In genomic region chr11:78182961-78183844, GRCm38 (mm10) we compare ENCODE assay signal across 8 mouse cellular contexts. TPM values are rescaled to one million over a fixed set of nuclear protein-coding genes. Genes with fewer than 3 reads are reported as not detected.
DNase-seq lines count a peak whose midpoint lies in the region; ATAC-seq and TF ChIP-seq lines count a peak whose summit lies in the region.

Rpl23a (minus strand) TSS chr11:78183584.

- intact Hi-C loops in left cerebral cortex, adult 2 months (cut with DNase I) = loop anchor here (1.0 kb wide), 1 partner anchor 201 kb away; the partner anchor contains the start of gene Phf12

- H3K4me1 ChIP-seq in cortical plate, adult 2 months (ENCODE audit: control insufficient read depth, insufficient read depth, low read length) = no peaks in the 10 kb centered on the region

- peak; percentile 90 for ATAC-seq in activated CD4-positive, CD25-positive, alpha-beta regulatory T cell, adult 4 months

- peak; percentile 67 for DNase-seq in gastrocnemius, postnatal 10 days
- DNase-seq in hindlimb bud, embryonic 11.5 days (ENCODE audit: extremely low spot score, low read depth, low spot score) = peak; percentile 93
- DNase-seq in left cerebral cortex, adult 2 months (ENCODE audit: extremely low spot score in 1 of 2, low spot score in 2 of 2) = peak; percentile 82
- peak; percentile 87 for DNase-seq in retina, postnatal 7 days (ENCODE audit: low read depth, low spot score)
- DNase-seq in urinary bladder, adult 2 months (ENCODE audit: low spot score) = peak; percentile 75

- peaks cover 11% of the 10 kb centered on the region; the same call in 1 of the 2 replicates for H3K36me3 ChIP-seq in macrophage (ENCODE audit: inconsistent target)

- peaks cover 23% of the 10 kb centered on the region for H3K79me2 ChIP-seq in macrophage (ENCODE audit: inconsistent target)

- H3K27ac ChIP-seq in cortical plate, adult 2 months (ENCODE audit: insufficient read depth, low read length) = peak within 1 kb of the TSS; percentile 57
- peak within 1 kb of the TSS; percentile 97 for H3K27ac ChIP-seq in left cerebral cortex, adult 2 months
- peak within 1 kb of the TSS; percentile 53 for H3K27ac ChIP-seq in macrophage

- 0 out of 2 replicates have a peak, but pooled peaks have one; percentile 8 for TF ChIP-seq CTCF in cortical plate, adult 2 months (IDR thresholded peaks at IDR 0.05; ENCODE audit: extremely low read depth, insufficient read depth, low read length)
- peak; percentile 42 for TF ChIP-seq CTCF in left cerebral cortex, adult 2 months (IDR thresholded peaks at IDR 0.05)

- H3K4me3 ChIP-seq in cortical plate, adult 2 months (ENCODE audit: insufficient read depth, low read length) = peak within 1 kb of the TSS; percentile 55
- peak within 1 kb of the TSS; percentile 60 for H3K4me3 ChIP-seq in left cerebral cortex, adult 2 months
- peak within 1 kb of the TSS; percentile 78 for H3K4me3 ChIP-seq in macrophage (ENCODE audit: inconsistent target)

- TF ChIP-seq POLR2A in cortical plate, adult 2 months (IDR thresholded peaks at IDR 0.05; ENCODE audit: extremely low read depth, insufficient read depth, low read length) = peak; percentile 99

- under 1% methylated on average over 38 of the region's 38 CpGs for WGBS in macrophage (ENCODE audit: missing documents)

RNA-seq across cellular contexts. Expression of gene Rpl23a, which starts in this region (rescaled TPM):
- polyA plus RNA-seq in activated CD4-positive, CD25-positive, alpha-beta regulatory T cell, adult 4 months (2017; shearing (Covaris generic)) = 1,000 to 10,000 TPM; 3,988 to 4,036 TPM
- polyA plus RNA-seq in cortical plate, adult 2 months (2012; rRNA removed) = 1,200 and 1,274 TPM in 2 replicates
- 1,000 to 10,000 TPM; 1,328 to 1,362 TPM for total RNA-seq in gastrocnemius, postnatal 10 days (2021)
- 100 to 1,000 TPM; 647 to 724 TPM for total RNA-seq in left cerebral cortex, adult 2 months (2021)
- 100 to 1,000 TPM in 1 of 26 experiments, 10 to 100 TPM in 24, 1 to 10 TPM in 1; 9.7 to 338 (median 26.6) TPM for total RNA-seq in macrophage (2018; cell fraction: chromatin; rRNA removed)
- total RNA-seq in macrophage (2018; cell fraction: cytosol; rRNA removed) = 1,000 to 10,000 TPM in 18 of 26 experiments, 100 to 1,000 TPM in 8; 835 to 2,671 (median 1,320) TPM
- 100 to 1,000 TPM in 25 of 26 experiments, 10 to 100 TPM in 1; 95.2 to 281 (median 157) TPM for total RNA-seq in macrophage (2018; cell fraction: nucleus; rRNA removed)
- 1,342 to 2,240 TPM (median 1,907 TPM) in 3 replicates for polyA plus RNA-seq in macrophage (2018)
- polyA plus RNA-seq in urinary bladder, adult 2 months (2012; rRNA removed) = 2,424 and 3,048 TPM in 2 replicates

Comparison
In these comparisons a context has a peak if more than half of its experiments do, and no peak if none do; other contexts are left out.
1. Peak in every context shown above with its lines: DNase-seq, ATAC-seq, H3K4me3 ChIP-seq and H3K27ac ChIP-seq.